10 mouse cellular contexts compared by ENCODE assay signal in the genomic region with DNA sequence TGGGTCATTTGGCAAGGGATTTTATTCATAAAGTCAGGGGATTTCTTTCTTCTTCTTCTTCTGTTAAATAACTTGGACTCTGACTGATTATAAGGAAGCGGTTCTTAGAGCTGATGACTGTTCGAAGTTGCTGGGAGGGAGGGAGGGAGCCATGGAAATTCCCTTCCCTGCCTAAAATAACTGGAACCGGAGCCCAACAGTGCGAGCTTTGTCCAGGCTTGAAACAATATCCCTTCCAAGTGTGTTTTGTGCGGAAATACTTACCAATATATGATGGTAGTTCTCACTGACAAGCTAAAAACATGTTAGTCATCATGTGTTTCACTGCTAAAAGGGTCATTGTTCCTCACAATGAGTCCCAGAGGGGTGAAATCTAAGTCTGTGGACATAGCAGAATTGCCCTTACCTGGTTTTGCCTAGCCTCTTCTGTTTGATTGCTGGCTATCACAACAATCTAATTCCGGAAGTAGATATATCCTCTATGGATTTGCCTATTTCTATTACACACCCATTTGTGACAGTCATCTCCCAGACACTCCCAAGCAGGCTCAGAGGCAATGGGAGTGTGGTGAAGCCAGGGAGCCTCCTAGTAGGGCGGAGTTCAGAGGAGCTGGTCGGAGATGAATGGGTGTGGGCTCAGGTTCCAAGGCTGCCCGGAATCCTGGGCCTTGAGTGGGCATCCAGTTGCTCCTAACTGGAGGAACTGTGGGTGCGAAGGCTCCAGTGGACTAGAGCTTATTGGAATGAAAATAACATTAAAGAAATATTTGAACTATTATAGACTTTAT.
DNase-seq lines count a peak whose midpoint lies in the region; ATAC-seq and TF ChIP-seq lines count a peak whose summit lies in the region.
"Had no signal": no experiment of that assay in that cellular context is flagged by ENCODE, and none has a peak within 500 bp of the region (broad histone marks: within the 10 kb centered on the region; RNA-seq: fewer than 3 reads in every experiment).

No protein-coding gene starts in this region.

- H3K4me1 ChIP-seq in forebrain, embryonic 13.5 days: peaks cover 24% of the 10 kb centered on the region
- H3K4me1 ChIP-seq in forebrain, postnatal 0 days (ENCODE audit: insufficient read depth): 0 out of 2 replicates have a peak, but pooled peaks cover 3% of the 10 kb centered on the region
- peaks cover 17% of the 10 kb centered on the region for H3K4me1 ChIP-seq in limb, embryonic 12.5 days (replicated peaks)
- H3K4me1 ChIP-seq in limb, embryonic 10.5 days: peaks cover 16% of the 10 kb centered on the region; the same call in 1 of the 2 replicates
- H3K4me1 ChIP-seq in hindbrain, embryonic 14.5 days (replicated peaks; ENCODE audit: control insufficient read depth, insufficient read depth, low read length): peaks cover 8% of the 10 kb centered on the region; the same call in 1 of the 2 replicates
- H3K4me1 ChIP-seq in neural tube, embryonic 15.5 days: peaks cover 16% of the 10 kb centered on the region; the same call in 1 of the 2 replicates
- no peaks in the 10 kb centered on the region for H3K4me1 ChIP-seq in liver, embryonic 12.5 days

- TF ChIP-seq CTCF in forebrain, postnatal 0 days (IDR thresholded peaks at IDR 0.05; ENCODE audit: low read depth): no peak
- no peak for TF ChIP-seq CTCF in layer of hippocampus, adult 2 months (conservative IDR thresholded peaks at IDR 0.05)

- H3K27ac ChIP-seq in forebrain, embryonic 13.5 days: peak overlapping the region; percentile 54
- no peak overlapping the region for H3K27ac ChIP-seq in forebrain, postnatal 0 days (ENCODE audit: low read depth, low read length)
- H3K27ac ChIP-seq in limb, embryonic 12.5 days: peak overlapping the region; percentile 80
- H3K27ac ChIP-seq in limb, embryonic 10.5 days: no peak overlapping the region
- H3K27ac ChIP-seq in hindbrain, embryonic 14.5 days: peak overlapping the region; percentile 68
- H3K27ac ChIP-seq in neural tube, embryonic 15.5 days (replicated peaks): peak overlapping the region; percentile 37
- H3K27ac ChIP-seq in layer of hippocampus, adult 2 months: no peak overlapping the region
- no peak overlapping the region for H3K27ac ChIP-seq in liver, embryonic 12.5 days

- DNase-seq in forebrain, postnatal 0 days: no peak
- no peak for DNase-seq in limb, embryonic 10.5 days (ENCODE audit: low spot score)
- DNase-seq in hindbrain, embryonic 14.5 days (ENCODE audit: low spot score): no peak
- no peak for DNase-seq in layer of hippocampus, adult 2 months (ENCODE audit: low spot score in 2 of 2)
- DNase-seq: kidney, postnatal 14 days; right cerebral cortex, postnatal 25 days had no signal

- no peaks in the 10 kb centered on the region for H3K36me3 ChIP-seq in forebrain, embryonic 13.5 days (ENCODE audit: poor library complexity, severe bottlenecking)
- no peaks in the 10 kb centered on the region for H3K36me3 ChIP-seq in forebrain, postnatal 0 days (ENCODE audit: insufficient read depth)
- H3K36me3 ChIP-seq in limb, embryonic 12.5 days: no peaks in the 10 kb centered on the region
- H3K36me3 ChIP-seq in limb, embryonic 10.5 days: no peaks in the 10 kb centered on the region
- no peaks in the 10 kb centered on the region for H3K36me3 ChIP-seq in hindbrain, embryonic 14.5 days (replicated peaks; ENCODE audit: control insufficient read depth, insufficient read depth)
- no peaks in the 10 kb centered on the region for H3K36me3 ChIP-seq in neural tube, embryonic 15.5 days
- H3K36me3 ChIP-seq in liver, embryonic 12.5 days: no peaks in the 10 kb centered on the region

- H3K4me3 ChIP-seq in forebrain, embryonic 13.5 days: no peak overlapping the region
- H3K4me3 ChIP-seq in forebrain, postnatal 0 days (ENCODE audit: low read depth, low read length): no peak overlapping the region
- no peak overlapping the region for H3K4me3 ChIP-seq in limb, embryonic 12.5 days (replicated peaks)
- no peak overlapping the region for H3K4me3 ChIP-seq in limb, embryonic 10.5 days
- H3K4me3 ChIP-seq in hindbrain, embryonic 14.5 days (replicated peaks; ENCODE audit: low read length): no peak overlapping the region
- H3K4me3 ChIP-seq in neural tube, embryonic 15.5 days (replicated peaks): no peak overlapping the region
- H3K4me3 ChIP-seq in layer of hippocampus, adult 2 months: no peak overlapping the region
- no peak overlapping the region for H3K4me3 ChIP-seq in liver, embryonic 12.5 days

- H3K4me2 ChIP-seq in forebrain, embryonic 13.5 days: no peak overlapping the region
- no peak overlapping the region for H3K4me2 ChIP-seq in forebrain, postnatal 0 days (ENCODE audit: low read depth)
- no peak overlapping the region for H3K4me2 ChIP-seq in limb, embryonic 12.5 days
- H3K4me2 ChIP-seq in hindbrain, embryonic 14.5 days (replicated peaks): no peak overlapping the region; the same call in 1 of the 2 replicates
- H3K4me2 ChIP-seq in neural tube, embryonic 15.5 days: no peak overlapping the region
- H3K4me2 ChIP-seq in liver, embryonic 12.5 days: no peak overlapping the region

- no peak for ATAC-seq in forebrain, embryonic 13.5 days
- ATAC-seq in forebrain, postnatal 0 days: no peak
- no peak for ATAC-seq in limb, embryonic 12.5 days (ENCODE audit: insufficient number of reproducible peaks, insufficient read depth, low FRiP score, low TSS enrichment, low read depth)
- 0 out of 2 replicates have a peak, but pooled peaks have one; percentile 16 for ATAC-seq in hindbrain, embryonic 14.5 days (ENCODE audit: low FRiP score)
- no peak for ATAC-seq in neural tube, embryonic 15.5 days (ENCODE audit: low FRiP score)
- ATAC-seq in liver, embryonic 12.5 days: no peak

- 50% methylated on average over 10 of the region's 10 CpGs for WGBS in forebrain, embryonic 13.5 days
- 48% methylated on average over 10 of the region's 10 CpGs for WGBS in forebrain, postnatal 0 days
- WGBS in limb, embryonic 12.5 days: 53% methylated on average over 10 of the region's 10 CpGs
- WGBS in limb, embryonic 10.5 days: 64% methylated on average over 10 of the region's 10 CpGs
- 42% methylated on average over 10 of the region's 10 CpGs for WGBS in hindbrain, embryonic 14.5 days
- 57% methylated on average over 10 of the region's 10 CpGs for WGBS in neural tube, embryonic 15.5 days
- 64% methylated on average over 10 of the region's 10 CpGs for WGBS in liver, embryonic 12.5 days (ENCODE audit: insufficient replicate concordance)

- 0 out of 2 replicates have a peak, but pooled peaks cover 3% of the 10 kb centered on the region for H3K27me3 ChIP-seq in forebrain, embryonic 13.5 days
- no peaks in the 10 kb centered on the region for H3K27me3 ChIP-seq in forebrain, postnatal 0 days (ENCODE audit: insufficient read depth, low read length)
- no peaks in the 10 kb centered on the region for H3K27me3 ChIP-seq in limb, embryonic 12.5 days
- H3K27me3 ChIP-seq in limb, embryonic 10.5 days (ENCODE audit: low read depth, poor library complexity, severe bottlenecking): no peaks in the 10 kb centered on the region
- no peaks in the 10 kb centered on the region for H3K27me3 ChIP-seq in hindbrain, embryonic 14.5 days (ENCODE audit: control insufficient read depth, insufficient read depth, low read length)
- H3K27me3 ChIP-seq in neural tube, embryonic 15.5 days (replicated peaks): no peaks in the 10 kb centered on the region
- no peaks in the 10 kb centered on the region for H3K27me3 ChIP-seq in liver, embryonic 12.5 days (replicated peaks)

- no peak overlapping the region for H3K9ac ChIP-seq in forebrain, embryonic 13.5 days
- H3K9ac ChIP-seq in forebrain, postnatal 0 days: no peak overlapping the region
- no peak overlapping the region for H3K9ac ChIP-seq in limb, embryonic 12.5 days (replicated peaks)
- no peak overlapping the region for H3K9ac ChIP-seq in hindbrain, embryonic 14.5 days
- no peak overlapping the region for H3K9ac ChIP-seq in neural tube, embryonic 15.5 days (replicated peaks)
- H3K9ac ChIP-seq in liver, embryonic 12.5 days: no peak overlapping the region

- no peaks in the 10 kb centered on the region for H3K9me3 ChIP-seq in forebrain, embryonic 13.5 days (replicated peaks)
- no peaks in the 10 kb centered on the region for H3K9me3 ChIP-seq in forebrain, postnatal 0 days (ENCODE audit: low read length)
- no peaks in the 10 kb centered on the region for H3K9me3 ChIP-seq in limb, embryonic 12.5 days
- no peaks in the 10 kb centered on the region for H3K9me3 ChIP-seq in limb, embryonic 10.5 days (replicated peaks)
- no peaks in the 10 kb centered on the region for H3K9me3 ChIP-seq in hindbrain, embryonic 14.5 days (ENCODE audit: control insufficient read depth, low read length)
- H3K9me3 ChIP-seq in neural tube, embryonic 15.5 days (replicated peaks): no peaks in the 10 kb centered on the region
- no peaks in the 10 kb centered on the region for H3K9me3 ChIP-seq in liver, embryonic 12.5 days (replicated peaks)

Comparison
In these comparisons a context has a peak if more than half of its experiments do, and no peak if none do; other contexts are left out.
1. H3K27ac ChIP-seq: peak in forebrain, embryonic 13.5 days (single experiment), limb, embryonic 12.5 days (single experiment), hindbrain, embryonic 14.5 days (single experiment) and neural tube, embryonic 15.5 days (single experiment); none in forebrain, postnatal 0 days (single experiment), limb, embryonic 10.5 days (single experiment), layer of hippocampus, adult 2 months (single experiment) and liver, embryonic 12.5 days (single experiment).